Mouse (Mus musculus) hindbrain, embryonic 11.5 days (tissue): Measurements from ENCODE around the gene Vmn2r-ps159. TPM values are rescaled to one million over a fixed set of nuclear protein-coding genes. Genes with fewer than 3 reads are reported as not detected.
"Not testable (repeated sequence)": the region's sequence is repeated elsewhere in the genome, so short reads cannot be mapped to it uniquely, and the experiment has no call there.

Experiments used
- ATAC-seq: fragments of 200-750 bp; cut with Nextera tagmentation; 2 replicates; pipeline ENCODE4 v1.8.0; 2017; ENCODE audit warnings: mild to moderate bottlenecking, moderate TSS enrichment, moderate library complexity; ENCODE audit not compliant: low FRiP score
- DNase-seq: peaks from one replicate; pipeline ENCODE4 v3.0.0-alpha.2; 2015; ENCODE audit warnings: low spot score
- H3K27ac ChIP-seq: fragments of 300-500 bp; sonication (generic); 2 replicates; pipeline ENCODE4 v1.5.1; 2014; ENCODE audit warnings: mild to moderate bottlenecking, low read depth, low read length
- H3K27me3 ChIP-seq: fragments of 300-500 bp; sonication (generic); 2 replicates; pipeline ENCODE4 v1.6.1; 2014; ENCODE audit warnings: mild to moderate bottlenecking, low read length, moderate library complexity, mixed read lengths; ENCODE audit not compliant: control insufficient read depth, insufficient read depth
- H3K36me3 ChIP-seq: fragments of 300-500 bp; sonication (generic); 2 replicates; pipeline ENCODE4 v1.6.1; 2014; ENCODE audit warnings: mild to moderate bottlenecking, low read length, moderate library complexity, mixed read lengths; ENCODE audit not compliant: control insufficient read depth, insufficient read depth
- H3K4me1 ChIP-seq: fragments of 300-500 bp; sonication (generic); replicated peaks from 2 replicates; pipeline ENCODE4 v1.6.1; 2014; ENCODE audit warnings: low read length, mixed read lengths; ENCODE audit not compliant: control insufficient read depth, insufficient read depth
- H3K4me2 ChIP-seq: fragments of 300-500 bp; sonication (generic); replicated peaks from 2 replicates; pipeline ENCODE4 v1.6.1; 2014; ENCODE audit warnings: mild to moderate bottlenecking, low read depth, low read length
- H3K4me3 ChIP-seq: fragments of 300-500 bp; sonication (generic); 2 replicates; pipeline ENCODE4 v1.5.1; 2014; ENCODE audit warnings: low read depth, low read length
- H3K9ac ChIP-seq: fragments of 300-500 bp; sonication (generic); 2 replicates; pipeline ENCODE4 v1.6.1; 2014; ENCODE audit warnings: low read depth, low read length
- H3K9me3 ChIP-seq: fragments of 300-500 bp; sonication (generic); 2 replicates; pipeline ENCODE4 v1.6.1; 2016; ENCODE audit warnings: low read length; ENCODE audit not compliant: control insufficient read depth
- WGBS: fragments of 180-500 bp; shearing (Covaris S2); extraction: QIAGEN DNeasy Blood & Tissue Kit; methylation state at CpG from one replicate; pipeline ENCODE4 v1.1.7; 2014; 5-methylcytosine and 5-hydroxymethylcytosine counted together
- polyA plus RNA-seq: library from polyadenylated mRNA; unstranded; fragments of >200 nt; fragmentation: Nextera tagmentation; extraction: Ambion mirVana; gene quantifications from 2 replicates; pipeline ENCODE4 v1.2.1, GENCODE M21; 2014

The Vmn2r-ps159 gene
- polyA plus RNA-seq: not detected in 2 replicates

- H3K9me3 ChIP-seq, H3K36me3 ChIP-seq, H3K4me1 ChIP-seq, H3K27ac ChIP-seq, DNase-seq, H3K9ac ChIP-seq, H3K27me3 ChIP-seq, H3K4me2 ChIP-seq, ATAC-seq, H3K4me3 ChIP-seq: not testable (repeated sequence)
- WGBS: 82% methylated on average over 3 of the region's 3 CpGs
Observed at GRCm38 (mm10) chr4:156330803-156331202, at the start of gene Vmn2r-ps159. Gene Vmn2r-ps159 (plus strand): TSS chr4:156331103.

- not testable (repeated sequence) for H3K4me2 ChIP-seq, H3K4me3 ChIP-seq, H3K27ac ChIP-seq, H3K27me3 ChIP-seq, H3K36me3 ChIP-seq, H3K4me1 ChIP-seq, DNase-seq, H3K9ac ChIP-seq
- peak; percentile 68 for ATAC-seq
- peaks cover 15% of the 10 kb centered on the region for H3K9me3 ChIP-seq
- WGBS: 85% methylated on average over 4 of the region's 4 CpGs
Observed at GRCm38 (mm10) chr4:156341601-156342504, 10.9 kb downstream of the Vmn2r-ps159 start.

GRCm38 (mm10) chr4:156342569-156343325 is 11.8 kb downstream of the Vmn2r-ps159 start:
- 92% methylated on average over 2 of the region's 2 CpGs for WGBS
- peak; percentile 84 for ATAC-seq
- DNase-seq: peak; percentile 17
- no peak overlapping the region for H3K4me3 ChIP-seq
- no peaks in the 10 kb centered on the region for H3K4me1 ChIP-seq
- H3K27me3 ChIP-seq: no peaks in the 10 kb centered on the region
- peaks cover 15% of the 10 kb centered on the region for H3K9me3 ChIP-seq
- H3K27ac ChIP-seq: no peak overlapping the region
- no peak overlapping the region for H3K4me2 ChIP-seq
- H3K36me3 ChIP-seq: no peaks in the 10 kb centered on the region
- H3K9ac ChIP-seq: no peak overlapping the region

- Histone ChIP-seq H3K27ac (no peak overlapping the region), H3K4me3 (no peak overlapping the region), H3K27me3 (no peaks in the 10 kb centered on the region), H3K9me3 (peaks cover 15% of the 10 kb centered on the region), H3K9ac (no peak overlapping the region), H3K4me2 (no peak overlapping the region), H3K4me1 (no peaks in the 10 kb centered on the region), H3K36me3 (no peaks in the 10 kb centered on the region)
- ATAC-seq (peak; percentile 66), DNase-seq (no peak)
- WGBS: 87% methylated on average over 1 of the region's 1 CpGs
Observed at GRCm38 (mm10) chr4:156343332-156343731, 12.4 kb downstream of the Vmn2r-ps159 start.

- H3K9me3 ChIP-seq, H3K4me1 ChIP-seq, DNase-seq, H3K9ac ChIP-seq, H3K27me3 ChIP-seq, H3K36me3 ChIP-seq, H3K4me2 ChIP-seq, H3K4me3 ChIP-seq, H3K27ac ChIP-seq: not testable (repeated sequence)
- 67% methylated on average over 3 of the region's 3 CpGs for WGBS
- ATAC-seq: peak; percentile 86
Observed at GRCm38 (mm10) chr4:156356756-156357437, 26.0 kb downstream of the Vmn2r-ps159 start.

Other genes starting within 250 kb of the Vmn2r-ps159 start
- 44.0 and 44.4 TPM in 2 replicates for gene 9430015G10Rik, start 221.1 kb upstream of the Vmn2r-ps159 start, polyA plus RNA-seq
- gene Rnf223, start 200.6 kb upstream of the Vmn2r-ps159 start, polyA plus RNA-seq: 0.73 and 0.76 TPM in 2 replicates
- 79.7 and 80.7 TPM in 2 replicates for gene Agrn, start 133.6 kb upstream of the Vmn2r-ps159 start, polyA plus RNA-seq
- gene Isg15, start 130.3 kb upstream of the Vmn2r-ps159 start, polyA plus RNA-seq: 0.54 and 1.2 TPM in 2 replicates
- 2.0 and 3.1 TPM in 2 replicates for gene AW011738, start 127.8 kb upstream of the Vmn2r-ps159 start, polyA plus RNA-seq
- gene Perm1, start 115.2 kb upstream of the Vmn2r-ps159 start, polyA plus RNA-seq: 1.1 and 1.4 TPM in 2 replicates
- gene Plekhn1, start 96.2 kb upstream of the Vmn2r-ps159 start, polyA plus RNA-seq: 17.0 and 17.8 TPM in 2 replicates
- gene Noc2l, start 95.1 kb upstream of the Vmn2r-ps159 start, polyA plus RNA-seq: 78.0 and 78.6 TPM in 2 replicates
- 1.8 and 3.1 TPM in 2 replicates for gene Samd11, start 75.4 kb upstream of the Vmn2r-ps159 start, polyA plus RNA-seq